Mouse (Mus musculus) heart, embryonic 13.5 days (tissue): ENCODE data around the gene Pex26. TPM values are rescaled to one million over a fixed set of nuclear protein-coding genes. Genes with fewer than 3 reads are reported as not detected.

Source experiments
- ATAC-seq: fragments of 200-750 bp; cut with Nextera tagmentation; 2 replicates; pipeline ENCODE4 v1.8.0; 2017; ENCODE audit warnings: moderate TSS enrichment; ENCODE audit not compliant: insufficient number of reproducible peaks, low FRiP score, low TSS enrichment; ENCODE audit errors: extremely low read depth
- H3K27ac ChIP-seq: fragments of 300-500 bp; sonication (generic); replicated peaks from 2 replicates; pipeline ENCODE4 v1.5.1; 2015; ENCODE audit warnings: moderate library complexity, mild to moderate bottlenecking, inconsistent platforms
- H3K27me3 ChIP-seq: fragments of 300-500 bp; sonication (generic); replicated peaks from 2 replicates; pipeline ENCODE4 v1.6.1; 2015; ENCODE audit warnings: mild to moderate bottlenecking, inconsistent platforms
- H3K36me3 ChIP-seq: fragments of 300-500 bp; sonication (generic); 2 replicates; pipeline ENCODE4 v1.6.1; 2015; ENCODE audit warnings: mild to moderate bottlenecking, inconsistent platforms
- H3K4me1 ChIP-seq: fragments of 300-500 bp; sonication (generic); 2 replicates; pipeline ENCODE4 v1.6.1; 2015; ENCODE audit warnings: inconsistent platforms
- H3K4me2 ChIP-seq: fragments of 300-500 bp; sonication (generic); 2 replicates; pipeline ENCODE4 v1.6.1; 2015; ENCODE audit warnings: inconsistent platforms, mild to moderate bottlenecking, moderate library complexity
- H3K4me3 ChIP-seq: fragments of 300-500 bp; sonication (generic); 2 replicates; pipeline ENCODE4 v1.5.1; 2015; ENCODE audit warnings: moderate library complexity, mild to moderate bottlenecking, inconsistent platforms
- H3K9ac ChIP-seq: fragments of 300-500 bp; sonication (generic); 2 replicates; pipeline ENCODE4 v1.6.1; 2015; ENCODE audit warnings: inconsistent platforms, mild to moderate bottlenecking, moderate library complexity
- H3K9me3 ChIP-seq: fragments of 300-500 bp; sonication (generic); 2 replicates; pipeline ENCODE4 v1.6.1; 2016; ENCODE audit warnings: inconsistent platforms
- WGBS: fragments of 180-500 bp; shearing (Covaris S2); methylation state at CpG from one replicate; pipeline ENCODE4 v1.1.7; 2015; ENCODE audit warnings: mixed read lengths; 5-methylcytosine and 5-hydroxymethylcytosine counted together
- polyA plus RNA-seq: library from polyadenylated mRNA; unstranded; fragments of >200 nt; fragmentation: Nextera tagmentation; extraction: Ambion mirVana; gene quantifications from 2 replicates; pipeline ENCODE4 v1.2.1, GENCODE M21; 2015

Pex26 gene
- polyA plus RNA-seq, 1 experiment from 2014 or later = 4.7 TPM

GRCm38 (mm10) chr6:121210926-121211289 is 27.4 kb downstream of the Pex26 start:
- Histone ChIP-seq H3K27me3 (peaks cover 50% of the 10 kb centered on the region), H3K4me2 (peak overlapping the region; percentile 87), H3K27ac (no peak overlapping the region), H3K4me1 (peaks cover 22% of the 10 kb centered on the region), H3K9ac (peak overlapping the region; percentile 74), H3K4me3 (peak overlapping the region; percentile 55), H3K36me3 (no peaks in the 10 kb centered on the region), H3K9me3 (no peaks in the 10 kb centered on the region)
- WGBS = 2% methylated on average over 12 of the region's 12 CpGs
- no peak for ATAC-seq

DNA sequence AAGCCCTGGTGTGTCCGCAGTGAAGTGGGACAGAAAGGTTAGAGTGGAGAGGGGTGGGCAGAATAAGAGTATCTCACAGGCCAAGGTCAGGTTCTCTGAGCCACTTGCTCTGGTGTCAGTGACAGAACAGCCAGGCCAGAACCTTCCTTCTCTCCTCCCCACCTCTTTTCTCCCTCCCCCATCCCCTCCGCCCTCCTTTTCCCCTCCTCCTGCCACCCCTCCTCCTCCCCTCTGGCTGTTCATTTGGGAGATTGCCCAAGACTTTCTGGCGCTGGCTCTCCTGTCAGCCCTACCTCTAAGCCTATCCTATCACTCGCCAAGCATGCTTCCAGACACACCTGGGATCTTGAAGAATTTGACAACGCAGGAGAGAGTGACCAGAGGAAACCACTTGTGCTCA is 28.3 kb downstream of the Pex26 start:
- Histone ChIP-seq H3K9ac (0 out of 2 replicates have a peak overlapping the region, but pooled peaks have one; percentile 74), H3K4me1 (peaks cover 22% of the 10 kb centered on the region), H3K27me3 (peaks cover 57% of the 10 kb centered on the region), H3K36me3 (no peaks in the 10 kb centered on the region), H3K9me3 (no peaks in the 10 kb centered on the region), H3K4me3 (peak overlapping the region; percentile 55), H3K27ac (no peak overlapping the region), H3K4me2 (peak overlapping the region; percentile 87)
- WGBS = 12% methylated on average over 5 of the region's 5 CpGs
- ATAC-seq = no peak

- no peak overlapping the region for H3K9ac ChIP-seq
- H3K9me3 ChIP-seq = no peaks in the 10 kb centered on the region
- H3K4me2 ChIP-seq = no peak overlapping the region
- H3K27me3 ChIP-seq = peaks cover 63% of the 10 kb centered on the region
- WGBS = 57% methylated on average over 4 of the region's 4 CpGs
- no peak overlapping the region for H3K27ac ChIP-seq
- ATAC-seq = no peak
- H3K4me1 ChIP-seq = peaks cover 22% of the 10 kb centered on the region
- no peaks in the 10 kb centered on the region for H3K36me3 ChIP-seq
- H3K4me3 ChIP-seq = no peak overlapping the region
These were observed 29.5 kb downstream of the Pex26 start for GRCm38 (mm10) chr6:121212988-121213387.

GRCm38 (mm10) chr6:121214221-121214620 is 30.8 kb downstream of the Pex26 start:
- Histone ChIP-seq H3K27ac (no peak overlapping the region), H3K36me3 (no peaks in the 10 kb centered on the region), H3K9me3 (no peaks in the 10 kb centered on the region), H3K4me3 (no peak overlapping the region), H3K9ac (no peak overlapping the region), H3K27me3 (peaks cover 57% of the 10 kb centered on the region), H3K4me1 (peaks cover 22% of the 10 kb centered on the region), H3K4me2 (no peak overlapping the region)
- 64% methylated on average over 5 of the region's 5 CpGs for WGBS
- no peak for ATAC-seq

GRCm38 (mm10) chr6:121214667-121215330 is 31.3 kb downstream of the Pex26 start:
- Histone ChIP-seq H3K27ac (no peak overlapping the region), H3K9ac (no peak overlapping the region), H3K4me2 (no peak overlapping the region), H3K27me3 (peaks cover 51% of the 10 kb centered on the region), H3K9me3 (no peaks in the 10 kb centered on the region), H3K4me3 (no peak overlapping the region), H3K4me1 (peaks cover 27% of the 10 kb centered on the region), H3K36me3 (no peaks in the 10 kb centered on the region)
- 68% methylated on average over 8 of the region's 8 CpGs for WGBS
- no peak for ATAC-seq

DNA sequence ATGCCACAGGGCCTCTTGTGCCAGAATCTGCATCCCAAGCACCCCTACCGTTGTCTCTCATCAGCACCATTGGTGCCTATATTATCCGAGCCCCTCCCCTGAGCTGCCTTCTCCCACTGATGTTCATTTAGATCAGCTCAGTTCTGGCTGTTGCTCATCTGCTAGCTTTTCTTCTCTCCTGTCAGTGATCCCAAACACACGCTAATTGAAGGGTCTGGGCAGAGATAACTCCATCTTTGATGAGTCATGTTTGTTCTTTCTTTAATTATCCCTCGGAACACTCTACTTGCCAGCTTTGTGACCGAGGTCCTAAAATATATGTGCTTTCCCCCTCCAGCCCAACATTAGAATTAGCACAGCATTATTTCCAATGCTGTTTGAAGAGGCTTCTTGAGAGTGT is 31.9 kb downstream of the Pex26 start:
- no peaks in the 10 kb centered on the region for H3K9me3 ChIP-seq
- H3K27me3 ChIP-seq = peaks cover 46% of the 10 kb centered on the region
- WGBS = 58% methylated on average over 5 of the region's 5 CpGs
- no peaks in the 10 kb centered on the region for H3K36me3 ChIP-seq
- H3K4me1 ChIP-seq = peaks cover 28% of the 10 kb centered on the region
- no peak overlapping the region for H3K27ac ChIP-seq
- no peak overlapping the region for H3K4me2 ChIP-seq
- no peak for ATAC-seq
- no peak overlapping the region for H3K9ac ChIP-seq
- no peak overlapping the region for H3K4me3 ChIP-seq

- 70% methylated on average over 6 of the region's 6 CpGs for WGBS
- no peak overlapping the region for H3K4me3 ChIP-seq
These were observed 32.4 kb downstream of the Pex26 start for GRCm38 (mm10) chr6:121215896-121216295.

GRCm38 (mm10) chr6:121216589-121217255 is 33.3 kb downstream of the Pex26 start:
- H3K4me3 ChIP-seq = no peak overlapping the region
- no peak overlapping the region for H3K27ac ChIP-seq
- H3K4me2 ChIP-seq = no peak overlapping the region
- no peak for ATAC-seq
- no peaks in the 10 kb centered on the region for H3K9me3 ChIP-seq
- H3K9ac ChIP-seq = no peak overlapping the region
- peaks cover 15% of the 10 kb centered on the region for H3K4me1 ChIP-seq
- H3K27me3 ChIP-seq = peaks cover 32% of the 10 kb centered on the region
- H3K36me3 ChIP-seq = no peaks in the 10 kb centered on the region
- WGBS = 68% methylated on average over 5 of the region's 5 CpGs

More at GRCm38 (mm10) chr6:121215896-121216295, 32.4 kb downstream of the Pex26 start:
- Histone ChIP-seq H3K9me3 (no peaks in the 10 kb centered on the region), H3K36me3 (no peaks in the 10 kb centered on the region), H3K9ac (no peak overlapping the region), H3K4me1 (peaks cover 23% of the 10 kb centered on the region), H3K4me2 (no peak overlapping the region), H3K27ac (no peak overlapping the region), H3K27me3 (peaks cover 40% of the 10 kb centered on the region)
- no peak for ATAC-seq

DNA sequence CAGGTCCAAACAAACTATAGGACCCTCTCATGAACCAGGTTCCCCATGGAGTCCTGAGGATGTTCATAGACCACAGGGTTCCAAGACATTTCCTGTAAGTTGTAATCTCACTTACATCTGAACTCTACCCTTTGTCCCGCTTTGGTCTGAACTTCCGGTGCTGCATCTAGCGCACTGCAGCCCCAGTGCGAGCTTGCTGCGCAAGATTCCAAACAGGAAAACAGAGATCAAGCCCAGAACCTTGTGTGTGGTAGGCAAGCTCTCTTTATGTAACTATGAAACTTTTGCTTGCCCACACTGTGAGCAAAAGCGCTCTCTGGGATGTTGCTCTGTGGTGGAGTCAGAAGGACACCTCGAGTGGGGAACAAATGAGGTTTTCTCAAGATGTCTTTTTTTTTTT is 34.5 kb downstream of the Pex26 start:
- Histone ChIP-seq H3K27ac (no peak overlapping the region), H3K4me3 (no peak overlapping the region), H3K4me2 (no peak overlapping the region), H3K9ac (no peak overlapping the region), H3K9me3 (no peaks in the 10 kb centered on the region), H3K27me3 (peaks cover 19% of the 10 kb centered on the region), H3K36me3 (no peaks in the 10 kb centered on the region), H3K4me1 (peaks cover 12% of the 10 kb centered on the region; the same call in 1 of the 2 replicates)
- ATAC-seq = no peak
- 84% methylated on average over 7 of the region's 7 CpGs for WGBS

- peaks cover 13% of the 10 kb centered on the region for H3K27me3 ChIP-seq
- H3K9ac ChIP-seq = no peak overlapping the region
- WGBS = 69% methylated on average over 4 of the region's 4 CpGs
- no peak overlapping the region for H3K27ac ChIP-seq
- no peak overlapping the region for H3K4me3 ChIP-seq
- ATAC-seq = no peak
- no peak overlapping the region for H3K4me2 ChIP-seq
- no peaks in the 10 kb centered on the region for H3K36me3 ChIP-seq
- H3K4me1 ChIP-seq = peaks cover 16% of the 10 kb centered on the region; the same call in 1 of the 2 replicates
- H3K9me3 ChIP-seq = no peaks in the 10 kb centered on the region
These were observed 35.9 kb downstream of the Pex26 start for GRCm38 (mm10) chr6:121219406-121219805.

- WGBS = 78% methylated on average over 10 of the region's 10 CpGs
- Histone ChIP-seq H3K27ac (no peak overlapping the region), H3K4me2 (no peak overlapping the region), H3K9ac (no peak overlapping the region), H3K4me1 (peaks cover 13% of the 10 kb centered on the region; the same call in 1 of the 2 replicates), H3K27me3 (peaks cover 13% of the 10 kb centered on the region), H3K36me3 (no peaks in the 10 kb centered on the region), H3K9me3 (no peaks in the 10 kb centered on the region), H3K4me3 (no peak overlapping the region)
- ATAC-seq = no peak
These were observed 36.7 kb downstream of the Pex26 start for GRCm38 (mm10) chr6:121220181-121220580.
